Mouse (Mus musculus) layer of hippocampus, postnatal 10 days (tissue): ENCODE measurements around the gene Tmppe. TPM values are rescaled to one million over a fixed set of nuclear protein-coding genes. Genes with fewer than 3 reads are reported as not detected.

Source experiments
- DNase-seq, 2 experiments: peaks; one replicate each; pipeline ENCODE4 v3.0.0; 2021; ENCODE audit warnings: low spot score in 2 of 2
- total RNA-seq, 2 experiments: library from RNA; stranded (reverse); gene quantifications; 2 replicates each; pipeline ENCODE4 v1.2.3; 2021

The Tmppe gene
- total RNA-seq, 2 experiments from 2014 or later = 8.2 to 9.4 TPM

- no peak for DNase-seq
Observed at GRCm38 (mm10) chr9:114442225-114442624, 41.3 kb downstream of the Tmppe start.

GRCm38 (mm10) chr9:114442893-114443292 lies 42.0 kb downstream of the Tmppe start:
- no peak for DNase-seq

- no peak for DNase-seq
Observed at GRCm38 (mm10) chr9:114443351-114443750, 42.4 kb downstream of the Tmppe start.

GRCm38 (mm10) chr9:114446887-114447286 lies 46.0 kb downstream of the Tmppe start:
- no peak for DNase-seq

- DNase-seq = no peak
Observed at GRCm38 (mm10) chr9:114448700-114449099, 47.8 kb downstream of the Tmppe start.

GRCm38 (mm10) chr9:114449120-114449754 lies 48.3 kb downstream of the Tmppe start:
- DNase-seq = no peak

- no peak for DNase-seq
Observed at GRCm38 (mm10) chr9:114451615-114452014, 50.7 kb downstream of the Tmppe start.

- no peak for DNase-seq
Observed at GRCm38 (mm10) chr9:114452418-114452817, 51.5 kb downstream of the Tmppe start.

GRCm38 (mm10) chr9:114455420-114455819 lies 54.5 kb downstream of the Tmppe start:
- no peak for DNase-seq

Other genes with a start within 250 kb of the Tmppe start
- not detected for gene Bcl2a1c, start 71.0 kb upstream of the Tmppe start, total RNA-seq
- gene Crtap, start 10.4 kb upstream of the Tmppe start, total RNA-seq = 10 to 100 TPM; 13.0 to 13.5 TPM
- 10 to 100 TPM; 28.6 to 29.2 TPM for gene Glb1, start within 50 bp of the Tmppe start, total RNA-seq
- not detected for gene Ccr4, start 103.8 kb downstream of the Tmppe start, total RNA-seq
- gene C130032M10Rik, start 114.6 kb downstream of the Tmppe start, total RNA-seq = not detected
- under 1 TPM; 0.18 to 0.27 TPM for gene Trim71, start 163.3 kb downstream of the Tmppe start, total RNA-seq
- gene Cnot10, start 239.1 kb downstream of the Tmppe start, total RNA-seq = 10 to 100 TPM; 46.1 to 52.7 TPM